Mouse (Mus musculus) layer of hippocampus, adult 18-20 months (tissue): ENCODE measurements at regions not wholly inside any gene's neighbourhood (a gene's known extent, or its start where the extent isn't known, plus 50 kb on each side); places are given as distances from the start of the nearest gene placed in this dataset.
A peak's percentile ranks its signal among the peaks of the same experiment; 100 is the strongest.

Experiments
- DNase-seq, 2 experiments: peaks; one replicate each; pipeline ENCODE4 v3.0.0; 2022; ENCODE audit warnings: low spot score in 2 of 2

DNA sequence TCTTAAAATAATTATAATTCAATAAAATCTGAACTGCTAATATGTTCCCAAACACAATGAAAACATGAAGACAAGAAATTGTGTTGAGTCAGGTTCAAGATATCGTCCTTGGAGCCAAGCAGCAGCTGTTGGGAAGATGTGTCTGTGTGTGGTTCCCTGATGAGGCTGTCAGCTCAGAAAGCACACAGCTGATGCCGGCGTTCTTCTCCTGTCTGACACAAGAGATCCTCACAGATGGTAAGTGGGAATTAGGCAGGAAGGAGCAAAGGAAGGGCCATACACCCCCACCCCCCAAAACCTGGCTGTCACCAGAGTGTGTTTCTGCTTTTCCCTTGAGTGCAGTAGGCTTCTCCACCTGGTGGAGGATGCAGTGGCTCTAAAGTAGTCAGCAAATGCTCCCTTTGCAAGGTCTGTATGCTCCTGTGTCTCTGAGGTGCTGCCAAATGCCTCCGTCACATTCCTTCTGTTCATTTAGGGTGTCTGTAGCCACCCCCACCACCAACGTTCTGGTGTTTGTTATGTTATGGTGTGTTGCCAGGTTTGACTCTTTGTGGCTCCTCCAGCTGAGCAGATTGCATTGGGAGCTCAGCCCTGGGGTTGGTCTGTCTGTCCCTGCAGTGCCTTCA is 188.9 kb upstream of the Npy start:
- DNase-seq, result peak; percentile 64 to 85

DNA sequence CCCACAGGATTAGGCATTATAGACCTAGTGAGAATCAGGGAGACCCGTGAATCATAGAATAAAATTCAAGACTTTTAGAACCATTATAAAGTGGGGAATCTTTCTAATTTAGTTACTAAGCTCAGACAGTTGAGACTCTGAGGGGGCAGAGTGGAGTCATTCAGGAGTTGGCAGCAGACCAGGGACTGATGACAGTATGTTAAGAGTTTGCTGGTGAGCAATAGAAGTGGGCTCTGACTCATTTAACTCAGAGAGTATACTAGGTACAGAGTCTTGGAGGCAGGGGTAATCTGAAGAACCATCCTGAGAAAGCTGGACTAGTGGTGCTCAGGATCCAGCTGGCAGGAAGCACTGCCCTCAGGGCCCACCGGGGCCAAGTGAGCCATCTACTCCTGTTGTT is 184.9 kb upstream of the Npy start:
- peak; percentile 64 to 65 for DNase-seq

DNA sequence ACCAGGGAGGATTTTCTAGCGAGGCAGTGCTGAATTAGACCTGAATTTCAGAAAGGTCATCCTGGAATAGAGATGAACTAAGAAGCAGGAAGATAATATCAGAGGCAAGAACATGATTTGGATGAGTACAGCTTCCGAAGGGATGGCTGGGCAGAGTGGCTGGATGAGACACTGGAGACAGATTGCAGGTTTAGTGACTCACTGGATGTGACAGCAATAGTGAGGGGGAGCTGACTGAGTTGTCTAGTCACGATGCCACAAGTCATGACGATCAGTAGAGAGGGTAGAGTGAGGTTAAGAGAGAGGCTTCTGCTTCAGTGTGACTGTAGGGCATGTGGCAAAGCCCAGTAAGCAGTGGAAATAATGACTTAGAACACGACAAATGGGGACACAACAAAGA is 181.3 kb upstream of the Npy start:
- peak in 1 of 2 experiments; percentile 18 for DNase-seq

DNA sequence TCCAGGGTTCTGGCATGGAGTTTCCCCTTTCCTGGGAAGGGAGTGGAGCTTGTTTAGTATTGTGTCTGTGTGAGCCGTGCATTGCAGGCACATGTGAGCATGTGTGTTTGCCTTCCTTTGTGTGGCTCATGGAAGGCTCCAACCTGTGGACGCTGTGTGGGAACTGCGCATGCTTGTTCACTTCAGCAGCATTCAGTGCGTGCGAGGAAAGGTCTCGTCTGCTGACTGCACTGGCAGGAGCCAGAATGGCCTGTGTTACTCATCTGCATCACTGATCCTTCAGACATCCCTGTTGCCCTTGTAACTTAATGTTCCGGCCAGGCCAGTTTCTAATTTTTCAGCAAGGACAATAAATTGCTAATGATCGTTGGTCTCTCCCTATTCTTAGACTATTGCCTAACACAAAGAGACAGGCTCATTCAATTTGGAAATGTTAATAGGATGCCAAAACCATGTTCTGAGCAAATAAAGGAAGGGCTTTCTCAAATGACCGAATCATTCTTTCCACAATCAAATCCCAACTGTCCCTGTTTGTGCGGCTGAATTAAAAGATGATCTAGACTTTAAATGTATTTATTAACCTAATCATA is 167.9 kb upstream of the Npy start:
- DNase-seq, result no peak

DNA sequence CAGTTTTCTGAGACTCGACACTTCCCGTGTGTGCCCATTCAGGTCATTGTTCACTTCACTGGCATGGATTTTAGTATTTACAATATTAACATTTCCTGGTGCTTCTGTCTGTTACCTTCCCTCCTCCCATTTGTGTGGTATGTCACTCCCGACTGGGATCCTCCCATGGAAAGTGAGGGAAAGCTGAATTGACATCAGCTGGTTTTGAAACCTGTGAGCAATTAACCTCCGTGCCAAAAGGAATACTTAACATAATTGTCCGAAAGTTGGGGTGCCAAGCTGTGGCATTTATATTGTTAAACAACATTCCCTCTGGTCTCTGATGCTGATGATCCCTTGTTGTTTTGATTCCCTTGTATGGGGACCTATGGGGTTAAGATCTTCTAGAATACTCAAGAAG is 167.3 kb upstream of the Npy start:
- no peak for DNase-seq

DNA sequence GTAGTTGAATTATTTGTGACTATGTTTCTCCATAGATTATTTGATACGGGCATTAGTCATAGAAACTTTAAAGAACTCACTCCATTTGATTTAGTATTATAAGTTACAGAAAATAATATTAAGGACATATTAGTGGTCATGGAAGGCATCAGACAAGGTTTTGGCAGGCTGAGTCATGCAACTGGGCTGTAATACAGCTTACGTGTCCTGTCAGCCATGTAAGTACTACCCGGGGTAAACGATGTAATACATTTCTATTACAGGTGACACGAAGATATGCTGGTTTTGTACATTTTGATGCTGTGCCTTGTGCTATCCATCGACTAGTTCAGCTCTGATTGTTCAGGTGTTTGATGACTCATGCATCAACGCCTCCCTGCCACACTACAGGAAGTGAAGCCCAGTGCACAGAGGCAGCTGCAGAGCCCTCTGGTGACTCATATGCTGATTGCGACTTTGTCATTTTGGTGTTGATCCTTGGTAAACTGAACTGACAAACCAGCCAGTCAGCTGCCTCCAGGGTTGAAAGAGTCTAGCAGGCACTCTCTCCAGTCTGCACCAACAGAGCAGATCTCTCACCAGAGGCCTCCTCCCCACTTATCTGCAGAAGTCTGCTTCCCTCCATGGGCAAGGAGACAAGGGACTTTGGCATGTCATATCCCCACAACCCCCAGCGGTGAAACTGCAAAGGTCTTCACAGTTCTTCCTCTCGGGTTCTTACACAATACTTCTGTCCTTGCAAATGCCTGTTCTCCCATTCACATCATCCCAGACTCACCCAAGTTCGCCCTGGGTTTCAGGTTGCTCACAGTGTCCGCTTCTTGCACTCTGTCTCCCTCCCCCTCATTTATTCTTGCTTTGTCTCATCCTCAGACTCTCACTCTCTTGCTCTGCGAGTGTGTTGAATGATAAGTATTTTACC is 165.9 kb upstream of the Npy start:
- DNase-seq, result no peak

DNA sequence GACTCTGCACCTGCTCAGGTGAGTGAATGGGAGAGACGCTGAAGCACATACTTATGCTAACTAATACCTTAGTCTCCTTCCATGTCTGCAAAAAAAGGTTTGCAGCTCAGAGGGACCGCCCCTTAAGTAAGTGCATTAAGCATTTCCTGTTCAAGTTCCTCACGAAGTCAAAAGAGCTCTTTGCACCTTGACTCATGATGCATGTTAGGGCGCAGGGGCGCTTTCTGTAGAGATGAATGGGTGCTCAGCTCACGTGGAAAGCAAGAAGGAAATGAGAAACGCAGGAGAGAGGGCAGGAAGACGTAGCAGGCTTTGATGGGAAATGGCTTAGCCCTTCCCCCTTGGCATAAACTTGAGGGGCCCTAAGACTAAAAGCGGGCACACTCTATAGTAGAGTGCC is 164.5 kb upstream of the Npy start:
- no peak for DNase-seq

DNA sequence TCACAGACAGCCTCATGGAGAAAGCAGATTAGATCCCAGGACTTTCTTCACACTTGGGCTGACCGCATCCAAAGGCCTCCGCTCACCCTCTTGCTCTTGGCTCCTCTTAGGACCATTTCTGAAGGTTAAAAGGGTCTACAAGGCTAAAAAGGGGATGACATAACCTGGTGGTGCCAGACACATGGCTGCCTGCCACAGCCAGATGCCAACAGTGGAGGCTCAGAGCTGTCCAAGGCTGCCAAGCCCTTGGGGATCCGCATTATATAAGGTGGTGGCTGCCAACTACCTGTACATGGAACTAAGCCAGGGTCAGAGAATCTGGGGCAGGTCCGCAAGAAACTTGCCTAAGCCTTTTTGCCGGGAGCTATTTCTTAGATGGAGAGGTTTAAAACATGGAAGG is 151.5 kb upstream of the Npy start:
- DNase-seq, result no peak

DNA sequence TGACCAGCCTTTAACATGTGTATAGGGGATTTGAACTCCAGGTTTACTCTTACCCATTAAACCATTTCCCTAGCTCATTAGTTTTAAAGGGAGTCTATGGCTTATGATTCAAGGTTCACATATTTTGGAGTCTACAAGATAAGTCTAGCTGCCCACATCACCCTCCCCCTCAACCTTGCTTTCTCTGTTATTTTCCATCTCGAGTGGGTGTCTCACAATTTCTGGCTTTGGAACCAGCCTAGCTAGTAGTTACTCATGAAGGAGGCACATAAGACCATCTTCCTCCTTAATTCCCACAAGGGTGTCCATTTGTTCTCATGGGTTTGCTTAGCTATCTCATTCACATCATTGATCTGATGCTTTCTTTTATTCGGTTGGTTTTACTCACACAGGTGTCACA is 150.6 kb upstream of the Npy start:
- DNase-seq, result no peak

DNA sequence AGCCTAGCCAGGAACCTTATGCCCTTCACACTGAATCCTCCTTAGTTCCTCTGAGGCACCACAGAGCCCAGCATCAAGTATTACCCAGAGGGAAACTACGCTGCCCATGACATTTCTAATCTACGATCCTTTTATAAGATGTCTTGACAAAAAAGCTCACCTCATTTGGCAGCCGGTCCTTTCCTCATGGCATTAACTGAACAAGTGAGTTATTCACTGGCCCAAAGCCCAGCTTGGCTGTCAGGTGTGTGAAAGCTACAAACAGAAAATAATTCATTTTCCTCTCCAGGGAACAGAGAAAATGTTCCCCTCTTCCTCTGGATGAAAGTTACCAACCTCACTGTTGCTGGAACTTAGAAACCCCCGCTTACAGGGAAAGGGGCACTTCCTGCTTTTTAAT is 135.7 kb upstream of the Npy start:
- DNase-seq, result no peak

DNA sequence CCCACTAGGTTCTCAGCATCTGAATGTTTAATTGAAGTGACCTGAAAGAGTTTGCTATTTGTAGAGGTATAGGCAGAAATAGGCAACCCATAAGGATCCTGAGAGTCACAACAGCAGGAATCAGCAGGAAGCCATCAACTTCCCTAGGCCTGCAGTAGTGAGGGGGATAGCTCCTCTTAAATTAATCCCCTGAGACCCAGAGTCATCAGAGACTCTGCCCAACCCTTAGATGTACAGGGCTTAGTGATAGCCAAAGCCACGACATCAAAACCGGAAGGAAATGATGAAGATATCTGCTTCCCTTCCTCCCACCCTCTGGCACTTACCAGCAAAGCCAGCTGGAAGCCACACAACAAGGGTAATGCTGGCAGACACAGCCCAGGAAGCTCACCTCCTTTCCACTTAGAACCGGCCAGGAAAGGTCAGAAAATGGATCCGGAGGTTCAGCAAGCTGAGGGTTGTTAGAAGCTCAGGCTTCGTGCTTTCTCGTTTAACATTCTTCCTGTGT is 130.4 kb upstream of the Npy start:
- DNase-seq, result no peak

DNA sequence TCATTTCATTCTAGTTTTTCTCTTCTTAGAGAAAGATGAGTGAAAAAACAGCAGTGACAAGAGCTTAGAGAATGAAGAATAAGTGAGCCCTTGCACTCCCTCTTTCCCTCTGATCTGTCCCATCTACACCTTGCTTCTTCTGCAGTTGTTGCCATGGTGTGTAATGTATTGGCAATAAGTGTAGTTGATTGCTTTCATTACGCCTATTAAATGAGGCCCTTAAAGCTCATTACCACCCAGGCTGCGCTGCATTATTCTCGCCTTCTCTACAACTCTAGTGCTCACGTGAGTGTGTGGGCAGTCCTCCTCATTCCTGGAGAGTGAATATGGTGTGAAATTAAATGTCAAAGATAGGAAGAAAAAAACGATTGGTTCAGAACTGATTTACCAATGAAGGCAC is 127.7 kb upstream of the Npy start:
- DNase-seq, result no peak

DNA sequence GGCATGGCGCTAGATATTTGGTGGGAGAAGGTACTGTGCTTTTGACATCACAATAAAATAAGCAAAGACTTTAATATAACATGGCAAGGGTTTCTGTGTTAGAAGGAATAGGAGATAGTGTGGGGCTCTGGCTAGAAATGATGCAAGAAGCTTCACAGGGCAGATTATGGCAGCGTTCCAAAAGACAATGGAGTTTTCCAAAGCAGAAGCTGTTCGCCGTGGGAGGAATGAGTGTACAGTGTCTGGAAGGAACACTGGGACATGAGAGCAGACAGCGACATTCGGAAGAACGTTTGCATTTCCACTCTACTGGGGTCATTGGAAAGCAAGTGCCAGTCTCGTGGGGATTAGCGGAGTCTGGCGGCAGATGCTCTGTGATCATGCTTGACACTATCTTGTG is 125.5 kb upstream of the Npy start:
- peak; percentile 24 to 28 for DNase-seq

DNA sequence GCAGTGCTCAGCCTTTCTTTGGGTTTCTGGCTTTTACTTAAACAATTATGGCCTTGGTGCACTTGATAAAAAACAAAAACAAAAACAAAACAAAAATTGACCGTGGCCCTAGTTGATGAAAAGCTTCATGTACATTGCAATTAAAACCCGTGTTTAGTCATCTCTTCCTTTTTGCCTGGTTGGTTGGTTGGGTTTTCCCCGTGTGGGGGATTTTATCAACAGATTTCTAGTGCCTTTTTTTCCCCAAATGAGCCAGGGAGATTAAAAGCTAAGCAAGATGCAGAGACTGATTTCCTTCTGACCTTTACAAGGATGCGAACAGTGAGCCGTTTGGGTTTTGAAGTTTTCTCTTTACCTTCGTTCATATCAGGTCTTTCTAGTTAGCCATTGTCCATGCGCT is 121.1 kb upstream of the Npy start:
- no peak for DNase-seq

DNA sequence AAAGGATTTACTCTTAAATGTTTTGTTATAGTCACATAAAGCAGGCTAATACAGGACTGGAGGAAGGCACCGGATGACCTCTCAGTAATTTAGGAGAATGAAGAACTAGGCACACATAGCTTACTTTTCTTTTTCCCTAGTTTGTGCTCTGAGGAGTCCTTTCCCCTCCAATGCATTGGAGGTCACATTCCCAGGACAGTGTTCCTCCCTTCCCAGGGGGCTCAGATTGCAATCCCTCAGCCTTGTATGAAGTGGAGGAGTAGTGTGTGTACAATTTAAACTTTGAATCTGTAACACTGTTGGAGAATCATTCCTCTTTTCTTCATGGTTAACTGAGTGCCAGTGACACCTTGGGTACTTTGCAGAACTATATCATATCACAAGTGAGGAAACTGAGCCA is 109.5 kb upstream of the Npy start:
- no peak for DNase-seq

DNA sequence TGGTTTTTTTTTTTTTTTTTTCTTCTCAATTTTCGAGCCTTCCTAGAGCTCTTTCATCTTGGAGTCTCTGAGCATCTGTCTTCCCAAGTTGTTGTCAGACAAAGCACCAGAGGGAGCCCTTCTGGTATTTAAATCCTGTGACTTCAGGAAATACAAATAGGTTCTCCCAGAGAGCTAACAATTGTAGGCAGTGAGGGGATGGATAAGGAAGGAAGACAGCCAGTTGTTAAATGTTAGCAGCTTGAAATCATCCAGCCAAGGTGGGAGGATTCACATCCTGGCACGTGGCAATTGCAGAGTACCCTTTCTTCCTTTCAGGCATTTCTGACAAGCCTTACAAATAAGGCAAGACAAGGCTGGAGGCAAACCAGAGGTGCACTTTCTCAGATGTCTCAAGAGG is 106.0 kb upstream of the Npy start:
- DNase-seq, result peak in 1 of 2 experiments; percentile 67

DNA sequence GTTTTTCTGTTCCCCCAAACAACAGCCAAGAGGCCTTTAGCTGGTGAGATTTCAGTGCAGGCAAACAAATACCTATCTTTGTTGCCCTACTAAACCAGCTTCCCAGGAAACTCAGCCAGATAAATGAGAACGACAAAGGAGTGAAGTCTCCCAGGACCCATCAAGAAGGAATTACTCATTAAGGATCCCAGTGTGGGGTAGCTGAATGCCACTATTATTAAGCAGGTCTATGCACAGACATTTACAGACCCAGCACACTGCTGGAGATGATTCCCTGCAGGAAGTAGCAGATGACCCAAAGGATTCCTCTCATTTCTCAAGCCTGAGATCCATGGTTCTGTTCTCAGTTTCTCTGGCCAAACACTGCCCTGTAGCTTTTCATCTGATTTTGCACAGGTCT is 105.6 kb upstream of the Npy start:
- DNase-seq, result no peak

DNA sequence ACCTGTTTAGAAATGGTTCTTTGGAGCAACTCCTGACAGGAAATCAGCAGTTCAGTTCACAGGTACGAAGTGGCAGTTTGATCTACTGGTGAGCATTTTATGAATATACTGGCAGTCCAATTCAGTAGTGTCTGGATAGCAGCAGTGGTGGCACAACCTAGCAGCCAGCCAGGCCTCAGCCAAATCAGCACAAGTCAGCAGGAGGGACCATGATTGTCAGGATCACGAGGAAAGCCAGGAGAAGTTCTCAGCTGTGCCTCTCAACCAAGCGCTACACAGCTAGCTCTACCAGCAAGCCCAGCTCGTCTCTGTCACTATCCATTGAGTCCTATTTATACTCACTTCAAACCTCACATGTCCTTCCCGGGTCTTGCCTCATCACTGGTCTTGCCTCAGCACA is 89.3 kb upstream of the Npy start:
- no peak for DNase-seq

DNA sequence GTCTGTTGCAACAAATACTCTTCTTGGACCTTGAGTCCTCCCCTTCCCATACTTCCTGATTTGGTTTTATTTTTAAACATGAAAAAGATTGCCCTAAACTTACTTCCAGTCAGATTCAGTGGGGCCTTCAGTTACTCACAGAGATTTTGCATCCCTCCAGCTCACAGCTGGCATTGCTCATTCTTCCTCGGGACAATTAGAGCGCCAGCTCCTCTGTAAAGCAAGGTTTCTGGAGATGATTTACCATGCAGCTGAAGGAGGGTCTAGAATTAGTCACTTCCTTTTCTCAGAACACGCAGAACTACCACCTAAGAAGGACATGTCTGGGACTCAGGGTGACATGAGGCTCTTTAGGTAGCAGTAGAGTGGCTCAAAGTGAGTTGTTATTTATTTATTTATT is 79.4 kb upstream of the Npy start:
- DNase-seq, result no peak

DNA sequence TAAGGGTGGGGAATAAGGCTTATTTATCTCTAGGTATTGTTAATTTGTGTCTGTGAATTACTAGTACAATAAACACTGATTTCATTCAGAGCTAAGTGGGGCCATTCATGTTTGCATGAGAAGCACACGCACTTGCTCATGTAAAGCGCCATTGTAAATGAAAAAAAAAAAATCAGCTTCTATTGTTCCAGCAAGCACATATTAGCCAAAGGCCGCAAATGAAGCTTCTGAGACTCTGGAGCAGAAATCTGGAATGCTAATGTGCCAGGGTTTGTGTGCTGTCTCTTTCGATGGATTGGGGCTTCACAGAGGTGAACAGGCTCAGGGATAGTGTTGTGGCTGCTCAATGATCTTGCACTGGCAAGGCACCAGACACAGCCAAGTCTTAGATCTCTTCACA is 77.2 kb upstream of the Npy start:
- no peak for DNase-seq

DNA sequence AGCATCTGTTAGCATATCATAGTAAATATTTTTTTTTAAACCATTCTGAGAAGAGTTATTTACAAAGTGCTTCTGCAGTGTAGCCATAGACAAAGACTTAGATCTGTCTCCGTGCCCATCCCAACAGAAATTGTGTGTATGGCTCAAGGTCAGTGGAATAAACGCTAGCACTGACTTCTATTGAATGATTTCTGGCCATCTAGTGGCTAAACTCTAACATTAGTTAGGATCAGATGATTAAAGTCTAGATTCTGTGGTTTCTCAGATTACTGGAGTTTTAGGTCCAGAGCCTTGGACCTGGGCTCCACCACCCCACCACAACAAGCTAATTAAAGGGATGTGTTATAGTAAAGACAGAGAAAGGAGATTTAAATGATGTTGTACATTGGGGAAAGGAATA is 72.0 kb upstream of the Npy start:
- no peak for DNase-seq

DNA sequence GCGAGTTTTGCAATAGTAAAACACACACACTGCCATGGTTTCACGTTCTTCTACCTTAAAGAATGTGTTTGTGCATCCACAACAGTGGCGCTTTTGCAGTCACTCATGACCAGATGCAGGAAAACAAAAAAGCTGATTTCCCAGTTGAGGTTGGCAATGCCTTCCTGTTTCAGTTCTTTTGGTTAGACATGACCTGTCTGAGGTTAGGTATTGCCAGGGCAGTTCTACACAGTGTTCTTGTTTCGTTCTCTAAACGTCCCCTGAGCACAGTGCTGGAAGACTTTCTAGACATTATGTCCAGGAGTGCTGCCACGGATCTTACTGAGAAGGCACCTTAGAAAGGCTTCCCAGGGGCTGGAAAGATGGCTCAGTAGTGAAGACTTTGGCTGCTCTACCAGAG is 62.9 kb upstream of the Npy start:
- DNase-seq, result no peak
